Mouse (Mus musculus): Measurements from ENCODE around the gene Kat5. TPM values are rescaled to one million over a fixed set of nuclear protein-coding genes. Genes with fewer than 3 reads are reported as not detected.
A peak's percentile ranks its signal among the peaks of the same experiment; 100 is the strongest.

Kat5 gene
- polyA plus RNA-seq, 1 experiment from 2014 or later = 31.5 TPM

- peak within 1 kb of the TSS; percentile 70 for H3K4me2 ChIP-seq (replicated peaks; ENCODE audit: low read depth, low read length)
- H3K27ac ChIP-seq (ENCODE audit: low read depth, low read length) = peak within 1 kb of the TSS; percentile 91
- 0% methylated on average over 55 of the region's 57 CpGs for WGBS
- H3K4me1 ChIP-seq (ENCODE audit: control insufficient read depth, insufficient read depth, low read length) = peaks cover 23% of the 10 kb centered on the region; the same call in 1 of the 2 replicates
- ATAC-seq (ENCODE audit: low FRiP score, low TSS enrichment) = peak; percentile 50
- no peaks in the 10 kb centered on the region for H3K9me3 ChIP-seq (ENCODE audit: control insufficient read depth, low read length)
- H3K4me3 ChIP-seq (ENCODE audit: low read length) = peak within 1 kb of the TSS; percentile 48
- peak within 1 kb of the TSS; percentile 69 for H3K9ac ChIP-seq (ENCODE audit: low read depth, low read length)
- no peaks in the 10 kb centered on the region for H3K36me3 ChIP-seq (ENCODE audit: control insufficient read depth, insufficient read depth, low read length)
- peaks cover 49% of the 10 kb centered on the region for H3K27me3 ChIP-seq (ENCODE audit: control insufficient read depth, insufficient read depth, low read length)
These were observed 49.5 kb downstream of the Kat5 start, which contains the start of gene Ovol1 for GRCm38 (mm10) chr19:5560457-5561041. Gene Ovol1, minus strand, starts transcription at chr19:5560646.

GRCm38 (mm10) chr19:5559631-5560456 lies 50.2 kb downstream of the Kat5 start:
- H3K9me3 ChIP-seq (ENCODE audit: control insufficient read depth, low read length) = no peaks in the 10 kb centered on the region
- WGBS = under 1% methylated on average over 69 of the region's 69 CpGs
- H3K4me2 ChIP-seq (replicated peaks; ENCODE audit: low read depth, low read length) = peak overlapping the region; percentile 70
- peak; percentile 73 for ATAC-seq (ENCODE audit: low FRiP score, low TSS enrichment)
- H3K4me1 ChIP-seq (ENCODE audit: control insufficient read depth, insufficient read depth, low read length) = peaks cover 23% of the 10 kb centered on the region; the same call in 1 of the 2 replicates
- H3K27ac ChIP-seq (ENCODE audit: low read depth, low read length) = peak overlapping the region; percentile 91
- peak overlapping the region; percentile 48 for H3K4me3 ChIP-seq (ENCODE audit: low read length)
- H3K27me3 ChIP-seq (ENCODE audit: control insufficient read depth, insufficient read depth, low read length) = peaks cover 49% of the 10 kb centered on the region
- H3K36me3 ChIP-seq (ENCODE audit: control insufficient read depth, insufficient read depth, low read length) = no peaks in the 10 kb centered on the region
- peak overlapping the region; percentile 69 for H3K9ac ChIP-seq (ENCODE audit: low read depth, low read length)

- no peak for ATAC-seq (ENCODE audit: low FRiP score, low TSS enrichment)
- 8% methylated on average over 8 of the region's 8 CpGs for WGBS
- peak overlapping the region; percentile 70 for H3K4me2 ChIP-seq (replicated peaks; ENCODE audit: low read depth, low read length)
- no peaks in the 10 kb centered on the region for H3K36me3 ChIP-seq (ENCODE audit: control insufficient read depth, insufficient read depth, low read length)
- H3K4me1 ChIP-seq (ENCODE audit: control insufficient read depth, insufficient read depth, low read length) = peaks cover 23% of the 10 kb centered on the region; the same call in 1 of the 2 replicates
- peak overlapping the region; percentile 91 for H3K27ac ChIP-seq (ENCODE audit: low read depth, low read length)
- H3K9ac ChIP-seq (ENCODE audit: low read depth, low read length) = peak overlapping the region; percentile 69
- peaks cover 49% of the 10 kb centered on the region for H3K27me3 ChIP-seq (ENCODE audit: control insufficient read depth, insufficient read depth, low read length)
- H3K4me3 ChIP-seq (ENCODE audit: low read length) = peak overlapping the region; percentile 48
- no peaks in the 10 kb centered on the region for H3K9me3 ChIP-seq (ENCODE audit: control insufficient read depth, low read length)
These were observed 50.8 kb downstream of the Kat5 start for GRCm38 (mm10) chr19:5559229-5559628.

GRCm38 (mm10) chr19:5558770-5559169 lies 51.3 kb downstream of the Kat5 start:
- Histone ChIP-seq H3K4me3 (ENCODE audit: low read length) (peak overlapping the region; percentile 48), H3K9me3 (ENCODE audit: control insufficient read depth, low read length) (no peaks in the 10 kb centered on the region), H3K36me3 (ENCODE audit: control insufficient read depth, insufficient read depth, low read length) (no peaks in the 10 kb centered on the region), H3K27me3 (ENCODE audit: control insufficient read depth, insufficient read depth, low read length) (peaks cover 46% of the 10 kb centered on the region), H3K4me2 (replicated peaks; ENCODE audit: low read depth, low read length) (peak overlapping the region; percentile 70), H3K9ac (ENCODE audit: low read depth, low read length) (0 out of 2 replicates have a peak overlapping the region, but pooled peaks have one; percentile 69), H3K27ac (ENCODE audit: low read depth, low read length) (peak overlapping the region; percentile 91), H3K4me1 (ENCODE audit: control insufficient read depth, insufficient read depth, low read length) (peaks cover 23% of the 10 kb centered on the region; the same call in 1 of the 2 replicates)
- no peak for ATAC-seq (ENCODE audit: low FRiP score, low TSS enrichment)
- 40% methylated on average over 8 of the region's 8 CpGs for WGBS

GRCm38 (mm10) chr19:5558169-5558568 lies 51.9 kb downstream of the Kat5 start:
- Histone ChIP-seq H3K27me3 (ENCODE audit: control insufficient read depth, insufficient read depth, low read length) (peaks cover 46% of the 10 kb centered on the region), H3K4me1 (ENCODE audit: control insufficient read depth, insufficient read depth, low read length) (peaks cover 23% of the 10 kb centered on the region; the same call in 1 of the 2 replicates), H3K9ac (ENCODE audit: low read depth, low read length) (0 out of 2 replicates have a peak overlapping the region, but pooled peaks have one; percentile 42), H3K4me2 (replicated peaks; ENCODE audit: low read depth, low read length) (peak overlapping the region; percentile 70), H3K36me3 (ENCODE audit: control insufficient read depth, insufficient read depth, low read length) (no peaks in the 10 kb centered on the region), H3K9me3 (ENCODE audit: control insufficient read depth, low read length) (no peaks in the 10 kb centered on the region), H3K4me3 (ENCODE audit: low read length) (peak overlapping the region; percentile 48), H3K27ac (ENCODE audit: low read depth, low read length) (peak overlapping the region; percentile 91)
- WGBS = 20% methylated on average over 7 of the region's 7 CpGs
- peak; percentile 53 for ATAC-seq (ENCODE audit: low FRiP score, low TSS enrichment)

- WGBS = 68% methylated on average over 14 of the region's 14 CpGs
- Histone ChIP-seq H3K4me3 (ENCODE audit: low read length) (no peak overlapping the region), H3K27ac (ENCODE audit: low read depth, low read length) (no peak overlapping the region)
These were observed 55.8 kb downstream of the Kat5 start for GRCm38 (mm10) chr19:5554212-5554611.

GRCm38 (mm10) chr19:5553802-5554201 lies 56.2 kb downstream of the Kat5 start:
- Histone ChIP-seq H3K4me3 (ENCODE audit: low read length) (no peak overlapping the region), H3K27ac (ENCODE audit: low read depth, low read length) (no peak overlapping the region), H3K27me3 (ENCODE audit: control insufficient read depth, insufficient read depth, low read length) (peaks cover 9% of the 10 kb centered on the region; the same call in 1 of the 2 replicates), H3K9ac (ENCODE audit: low read depth, low read length) (no peak overlapping the region), H3K4me1 (ENCODE audit: control insufficient read depth, insufficient read depth, low read length) (peaks cover 12% of the 10 kb centered on the region; the same call in 1 of the 2 replicates), H3K4me2 (replicated peaks; ENCODE audit: low read depth, low read length) (no peak overlapping the region), H3K9me3 (ENCODE audit: control insufficient read depth, low read length) (no peaks in the 10 kb centered on the region), H3K36me3 (ENCODE audit: control insufficient read depth, insufficient read depth, low read length) (peaks cover 18% of the 10 kb centered on the region; the same call in 1 of the 2 replicates)
- ATAC-seq (ENCODE audit: low FRiP score, low TSS enrichment) = 0 out of 2 replicates have a peak, but pooled peaks have one; percentile 7
- 44% methylated on average over 8 of the region's 8 CpGs for WGBS

More at GRCm38 (mm10) chr19:5554212-5554611, 55.8 kb downstream of the Kat5 start:
- Histone ChIP-seq H3K27me3 (ENCODE audit: control insufficient read depth, insufficient read depth, low read length) (peaks cover 13% of the 10 kb centered on the region), H3K9ac (ENCODE audit: low read depth, low read length) (no peak overlapping the region), H3K36me3 (ENCODE audit: control insufficient read depth, insufficient read depth, low read length) (peaks cover 18% of the 10 kb centered on the region; the same call in 1 of the 2 replicates), H3K4me1 (ENCODE audit: control insufficient read depth, insufficient read depth, low read length) (peaks cover 16% of the 10 kb centered on the region; the same call in 1 of the 2 replicates), H3K4me2 (replicated peaks; ENCODE audit: low read depth, low read length) (no peak overlapping the region), H3K9me3 (ENCODE audit: control insufficient read depth, low read length) (no peaks in the 10 kb centered on the region)
- 0 out of 2 replicates have a peak, but pooled peaks have one; percentile 20 for ATAC-seq (ENCODE audit: low FRiP score, low TSS enrichment)

All from kidney, embryonic 14.5 days (tissue).